Mouse (Mus musculus) thymus, adult 2 months (tissue): ENCODE measurements at regions not wholly inside any gene's neighbourhood (a gene's known extent, or its start where the extent isn't known, plus 50 kb on each side); places are given as distances from the start of the nearest gene placed in this dataset.

Experiments used
- DNase-seq: peaks from one replicate; pipeline ENCODE4 v3.0.0; 2021
- H3K27ac ChIP-seq: fragments of 200-500 bp; 2 replicates; pipeline ENCODE4 v1.5.1; 2012; ENCODE audit warnings: low read length, control low read depth; ENCODE audit not compliant: control insufficient read depth, insufficient read depth
- H3K27me3 ChIP-seq: fragments of 200-500 bp; 2 replicates; pipeline ENCODE4 v1.6.1; 2012; ENCODE audit warnings: mild to moderate bottlenecking, low read length, moderate library complexity, mixed read lengths; ENCODE audit not compliant: control insufficient read depth, insufficient read depth
- H3K36me3 ChIP-seq: fragments of 200-500 bp; 2 replicates; pipeline ENCODE4 v1.6.1; 2012; ENCODE audit warnings: mild to moderate bottlenecking, low read length, moderate library complexity; ENCODE audit not compliant: control insufficient read depth, insufficient read depth
- H3K4me1 ChIP-seq: fragments of 200-500 bp; replicated peaks from 2 replicates; pipeline ENCODE4 v1.6.1; 2012; ENCODE audit warnings: low read length; ENCODE audit not compliant: control insufficient read depth, insufficient read depth
- H3K4me3 ChIP-seq: fragments of 200-500 bp; 2 replicates; pipeline ENCODE4 v1.5.1; 2012; ENCODE audit warnings: mild to moderate bottlenecking, low read length, control low read depth, moderate library complexity; ENCODE audit not compliant: control insufficient read depth, insufficient read depth
- CTCF ChIP-seq: fragments of 200-500 bp; IDR thresholded peaks from 2 replicates; pipeline ENCODE4 v1.5.1; 2012; ENCODE audit warnings: mild to moderate bottlenecking, control low read depth, low read length, moderate library complexity, borderline replicate concordance; ENCODE audit not compliant: control insufficient read depth, poor library complexity, insufficient read depth; ENCODE audit errors: extremely low read depth
- POLR2A ChIP-seq: fragments of 200-500 bp; IDR thresholded peaks from 2 replicates; pipeline ENCODE4 v1.6.1; 2012; ENCODE audit warnings: mild to moderate bottlenecking, low read length, control low read depth, moderate library complexity; ENCODE audit not compliant: control insufficient read depth, poor library complexity, insufficient read depth; ENCODE audit errors: extremely low read depth
- WGBS: fragments of 180-500 bp; shearing (Covaris S2); methylation state at CpG from one replicate; pipeline ENCODE4 v1.1.7; 2018; 5-methylcytosine and 5-hydroxymethylcytosine counted together

GRCm38 (mm10) chr9:49935555-49936376 lies 137.0 kb upstream of the Ncam1 start:
- WGBS, result 44% methylated on average over 9 of the region's 9 CpGs
- H3K4me3 ChIP-seq, result no peak overlapping the region

GRCm38 (mm10) chr9:49928041-49928656 lies 129.4 kb upstream of the Ncam1 start:
- TF ChIP-seq POLR2A (no peak), CTCF (no peak)
- Histone ChIP-seq H3K4me1 (no peaks in the 10 kb centered on the region), H3K27ac (no peak overlapping the region), H3K4me3 (no peak overlapping the region), H3K36me3 (no peaks in the 10 kb centered on the region), H3K27me3 (no peaks in the 10 kb centered on the region)
- no peak for DNase-seq
- WGBS, result 83% methylated on average over 3 of the region's 3 CpGs

More at GRCm38 (mm10) chr9:49935555-49936376, 137.0 kb upstream of the Ncam1 start:
- no peak for DNase-seq
- no peaks in the 10 kb centered on the region for H3K4me1 ChIP-seq
- H3K27me3 ChIP-seq, result no peaks in the 10 kb centered on the region
- H3K36me3 ChIP-seq, result no peaks in the 10 kb centered on the region
- TF ChIP-seq POLR2A (no peak), CTCF (no peak)
- no peak overlapping the region for H3K27ac ChIP-seq

- no peak for DNase-seq
- 94% methylated on average over 1 of the region's 1 CpGs for WGBS
- H3K36me3 ChIP-seq, result no peaks in the 10 kb centered on the region
- H3K4me1 ChIP-seq, result no peaks in the 10 kb centered on the region
- H3K4me3 ChIP-seq, result no peak overlapping the region
- no peaks in the 10 kb centered on the region for H3K27me3 ChIP-seq
- no peak overlapping the region for H3K27ac ChIP-seq
- TF ChIP-seq POLR2A, result no peak
Observed at GRCm38 (mm10) chr9:49927281-49927680, 128.6 kb upstream of the Ncam1 start.

- Histone ChIP-seq H3K27me3 (no peaks in the 10 kb centered on the region), H3K27ac (no peak overlapping the region), H3K4me1 (no peaks in the 10 kb centered on the region), H3K36me3 (no peaks in the 10 kb centered on the region), H3K4me3 (no peak overlapping the region)
- no peak for TF ChIP-seq CTCF
- no peak for TF ChIP-seq POLR2A
- WGBS, result 93% methylated on average over 2 of the region's 2 CpGs
- DNase-seq, result no peak
Observed at GRCm38 (mm10) chr9:49925796-49926195, 127.1 kb upstream of the Ncam1 start.

GRCm38 (mm10) chr9:49923981-49924501 lies 125.3 kb upstream of the Ncam1 start:
- DNase-seq, result no peak
- Histone ChIP-seq H3K27me3 (no peaks in the 10 kb centered on the region), H3K36me3 (no peaks in the 10 kb centered on the region), H3K4me1 (no peaks in the 10 kb centered on the region), H3K4me3 (no peak overlapping the region), H3K27ac (no peak overlapping the region)
- WGBS, result 63% methylated on average over 4 of the region's 4 CpGs
- no peak for TF ChIP-seq CTCF
- TF ChIP-seq POLR2A, result no peak

- TF ChIP-seq POLR2A (no peak), CTCF (no peak)
- Histone ChIP-seq H3K4me3 (no peak overlapping the region), H3K36me3 (no peaks in the 10 kb centered on the region), H3K27ac (no peak overlapping the region), H3K4me1 (no peaks in the 10 kb centered on the region), H3K27me3 (no peaks in the 10 kb centered on the region)
- no peak for DNase-seq
- 88% methylated on average over 3 of the region's 3 CpGs for WGBS
Observed at GRCm38 (mm10) chr9:49922770-49923169, 124.0 kb upstream of the Ncam1 start.

GRCm38 (mm10) chr9:49922162-49922561 lies 123.4 kb upstream of the Ncam1 start:
- TF ChIP-seq POLR2A (no peak), CTCF (no peak)
- Histone ChIP-seq H3K36me3 (no peaks in the 10 kb centered on the region), H3K27me3 (no peaks in the 10 kb centered on the region), H3K4me1 (no peaks in the 10 kb centered on the region), H3K4me3 (no peak overlapping the region), H3K27ac (no peak overlapping the region)
- DNase-seq, result no peak
- 40% methylated on average over 2 of the region's 2 CpGs for WGBS
